Comparison of ENCODE assay signal across 8 mouse cellular contexts in genomic region chr7:141122689-141123516, GRCm38 (mm10). TPM values are rescaled to one million over a fixed set of nuclear protein-coding genes. Genes with fewer than 3 reads are reported as not detected.
DNase-seq lines count a peak whose midpoint lies in the region; ATAC-seq lines count a peak whose summit lies in the region.

No protein-coding gene starts in this region.

- H3K27me3 ChIP-seq in hindbrain, embryonic 16.5 days (replicated peaks; ENCODE audit: control insufficient read depth, insufficient read depth, low read length), result no peaks in the 10 kb centered on the region

- H3K36me3 ChIP-seq in hindbrain, embryonic 16.5 days (ENCODE audit: control insufficient read depth, insufficient read depth, low read length), result no peaks in the 10 kb centered on the region
- no peaks in the 10 kb centered on the region for H3K36me3 ChIP-seq in macrophage (ENCODE audit: inconsistent target)

- no peaks in the 10 kb centered on the region for H3K9me3 ChIP-seq in hindbrain, embryonic 16.5 days (ENCODE audit: control insufficient read depth, low read length)

- ATAC-seq in hindbrain, embryonic 16.5 days, result peak; percentile 98

- peak overlapping the region; percentile 84 for H3K27ac ChIP-seq in hindbrain, embryonic 16.5 days (ENCODE audit: low read depth, low read length)
- peak overlapping the region; percentile 54 for H3K27ac ChIP-seq in macrophage

- DNase-seq in WW6 (ENCODE audit: low read depth, low spot score), result peak; percentile 99
- DNase-seq in cerebellum, postnatal 4 days (ENCODE audit: low spot score in 2 of 2), result peak; percentile 65 to 82
- peak; percentile 96 for DNase-seq in gastrocnemius, adult 18-20 months (ENCODE audit: low spot score)
- DNase-seq in left cerebral cortex, adult 18-20 months (ENCODE audit: low spot score in 2 of 2), result peak; percentile 84 to 91
- DNase-seq in right cerebral cortex, adult 18-20 months, result peak; percentile 93
- peak; percentile 61 for DNase-seq in urinary bladder, postnatal 10 days (ENCODE audit: low spot score)

- no peaks in the 10 kb centered on the region for H3K4me1 ChIP-seq in hindbrain, embryonic 16.5 days (ENCODE audit: control insufficient read depth, insufficient read depth, low read depth, low read length)

- peak overlapping the region; percentile 53 for H3K4me3 ChIP-seq in hindbrain, embryonic 16.5 days (ENCODE audit: low read length)
- peak overlapping the region; percentile 59 for H3K4me3 ChIP-seq in macrophage (ENCODE audit: inconsistent target)

- H3K4me2 ChIP-seq in hindbrain, embryonic 16.5 days (ENCODE audit: low read length), result peak overlapping the region; percentile 60

- H3K79me2 ChIP-seq in macrophage (ENCODE audit: inconsistent target), result no peaks in the 10 kb centered on the region

- H3K9ac ChIP-seq in hindbrain, embryonic 16.5 days (ENCODE audit: low read depth, low read length), result peak overlapping the region; percentile 66

- WGBS in hindbrain, embryonic 16.5 days, result 2% methylated on average over 29 of the region's 29 CpGs
- under 1% methylated on average over 27 of the region's 29 CpGs for WGBS in macrophage (ENCODE audit: missing documents)

RNA-seq across cellular contexts. Expression of gene Ptdss2, which starts 0.7 kb away (rescaled TPM):
- 10 to 100 TPM; 20.2 to 21.1 TPM for total RNA-seq in gastrocnemius, adult 18-20 months (2021)
- polyA plus RNA-seq in hindbrain, embryonic 16.5 days (2015; fragmentation: Nextera tagmentation; extraction: Ambion mirVana), result 82.8 and 95.8 TPM in 2 replicates
- 10 to 100 TPM; 43.9 to 51.1 TPM for total RNA-seq in left cerebral cortex, adult 18-20 months (2021)
- total RNA-seq in macrophage (2018; cell fraction: chromatin; rRNA removed), result 10 to 100 TPM in 22 of 26 experiments, 1 to 10 TPM in 4; 4.0 to 48.9 (median 22.9) TPM
- total RNA-seq in macrophage (2018; cell fraction: cytosol; rRNA removed), result 10 to 100 TPM in 25 of 26 experiments, 1 to 10 TPM in 1; 8.6 to 20.0 (median 16.0) TPM
- total RNA-seq in macrophage (2018; cell fraction: nucleus; rRNA removed), result 10 to 100 TPM; 10.5 to 39.6 (median 23.0) TPM
- polyA plus RNA-seq in macrophage (2018), result 12.0 to 19.0 TPM (median 15.6 TPM) in 3 replicates

RNA-seq across cellular contexts. Expression of gene Ano9, which starts 5.3 kb away (rescaled TPM):
- not detected for total RNA-seq in gastrocnemius, adult 18-20 months (2021)
- 0.49 and 0.80 TPM in 2 replicates for polyA plus RNA-seq in hindbrain, embryonic 16.5 days (2015; fragmentation: Nextera tagmentation; extraction: Ambion mirVana)
- total RNA-seq in left cerebral cortex, adult 18-20 months (2021), result not detected
- not detected for total RNA-seq in macrophage (2018; cell fraction: chromatin; rRNA removed)
- total RNA-seq in macrophage (2018; cell fraction: cytosol; rRNA removed), result not detected
- not detected for total RNA-seq in macrophage (2018; cell fraction: nucleus; rRNA removed)
- not detected in 3 replicates for polyA plus RNA-seq in macrophage (2018)

RNA-seq across cellular contexts. Expression of gene Sigirr, which starts 22.5 kb away (rescaled TPM):
- total RNA-seq in gastrocnemius, adult 18-20 months (2021), result 1 to 10 TPM; 1.1 to 2.9 TPM
- 3.2 and 3.3 TPM in 2 replicates for polyA plus RNA-seq in hindbrain, embryonic 16.5 days (2015; fragmentation: Nextera tagmentation; extraction: Ambion mirVana)
- total RNA-seq in left cerebral cortex, adult 18-20 months (2021), result 1 to 10 TPM; 2.1 to 2.3 TPM
- 1 to 10 TPM in 13 of 26 experiments, under 1 TPM in 4, not detected in 9; 0.34 to 3.5 (median 1.6) TPM for total RNA-seq in macrophage (2018; cell fraction: chromatin; rRNA removed)
- 1 to 10 TPM in 21 of 26 experiments, under 1 TPM in 5; 0.69 to 2.7 (median 1.4) TPM for total RNA-seq in macrophage (2018; cell fraction: cytosol; rRNA removed)
- total RNA-seq in macrophage (2018; cell fraction: nucleus; rRNA removed), result 1 to 10 TPM in 15 of 26 experiments, under 1 TPM in 8, not detected in 3; 0.48 to 4.2 (median 1.3) TPM
- 0.50 to 2.0 TPM (median 0.58 TPM) in 3 replicates for polyA plus RNA-seq in macrophage (2018)

RNA-seq across cellular contexts. Expression of gene Pkp3, which starts 44.9 kb away (rescaled TPM):
- total RNA-seq in gastrocnemius, adult 18-20 months (2021), result not detected
- 0.31 and 0.32 TPM in 2 replicates for polyA plus RNA-seq in hindbrain, embryonic 16.5 days (2015; fragmentation: Nextera tagmentation; extraction: Ambion mirVana)
- total RNA-seq in left cerebral cortex, adult 18-20 months (2021), result under 1 TPM; 0.26 to 0.33 TPM
- not detected for total RNA-seq in macrophage (2018; cell fraction: chromatin; rRNA removed)
- total RNA-seq in macrophage (2018; cell fraction: cytosol; rRNA removed), result under 1 TPM; 0.17 to 0.51 (median 0.26) TPM
- under 1 TPM in 1 of 26 experiments, not detected in 25; 0.66 TPM for total RNA-seq in macrophage (2018; cell fraction: nucleus; rRNA removed)
- polyA plus RNA-seq in macrophage (2018), result not detected in 3 replicates

RNA-seq across cellular contexts. Expression of gene Rnh1, which starts 49.8 kb away (rescaled TPM):
- 10 to 100 TPM; 49.3 to 52.9 TPM for total RNA-seq in gastrocnemius, adult 18-20 months (2021)
- 53.6 and 54.1 TPM in 2 replicates for polyA plus RNA-seq in hindbrain, embryonic 16.5 days (2015; fragmentation: Nextera tagmentation; extraction: Ambion mirVana)
- total RNA-seq in left cerebral cortex, adult 18-20 months (2021), result 10 to 100 TPM; 39.0 to 43.2 TPM
- 100 to 1,000 TPM in 10 of 26 experiments, 10 to 100 TPM in 16; 45.4 to 179 (median 83.1) TPM for total RNA-seq in macrophage (2018; cell fraction: chromatin; rRNA removed)
- 100 to 1,000 TPM; 170 to 399 (median 266) TPM for total RNA-seq in macrophage (2018; cell fraction: cytosol; rRNA removed)
- total RNA-seq in macrophage (2018; cell fraction: nucleus; rRNA removed), result 100 to 1,000 TPM in 25 of 26 experiments, 10 to 100 TPM in 1; 88.9 to 212 (median 143) TPM
- polyA plus RNA-seq in macrophage (2018), result 93.2 to 290 TPM (median 289 TPM) in 3 replicates

Comparison
In these comparisons a context has a peak if more than half of its experiments do, and no peak if none do; other contexts are left out.
1. Peak in every context shown above with its lines: DNase-seq, ATAC-seq, H3K4me3 ChIP-seq and H3K27ac ChIP-seq.